18 mouse cellular contexts compared by ENCODE assay signal in the genomic region with DNA sequence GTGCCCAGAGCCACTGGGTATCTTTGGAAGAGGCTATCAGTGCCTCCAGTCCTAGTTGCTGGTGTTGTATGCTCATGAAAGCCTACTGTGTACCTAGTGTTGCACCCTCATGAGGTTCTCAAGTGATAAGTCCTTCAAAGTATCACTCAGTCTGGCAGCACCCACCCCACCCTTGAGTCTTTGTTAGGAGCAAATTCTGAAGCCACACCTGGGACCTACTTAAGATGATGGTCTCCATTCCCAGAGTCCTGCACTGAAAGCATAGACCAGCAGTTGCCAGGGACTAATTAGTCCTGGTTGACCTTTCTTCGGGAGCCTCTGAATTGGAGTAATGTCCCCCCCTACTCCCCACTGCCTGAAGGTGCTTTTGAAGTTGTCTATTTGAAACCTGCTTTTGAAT. TPM values are rescaled to one million over a fixed set of nuclear protein-coding genes. Genes with fewer than 3 reads are reported as not detected.
A peak's percentile ranks its signal among the peaks of the same experiment; 100 is the strongest.
DNase-seq lines count a peak whose midpoint lies in the region; ATAC-seq lines count a peak whose summit lies in the region.
"Had no signal": no experiment of that assay in that cellular context is flagged by ENCODE, and none has a peak within 500 bp of the region (broad histone marks: within the 10 kb centered on the region; RNA-seq: fewer than 3 reads in every experiment).

No protein-coding gene starts in this region.

- DNase-seq in forebrain, embryonic 11.5 days (ENCODE audit: low spot score), result no peak
- no peak for DNase-seq in heart, adult 8-10 months (ENCODE audit: low spot score)
- DNase-seq in embryo, embryonic 11 days, result no peak
- DNase-seq: adrenal gland, postnatal 14 days; cerebellum, adult 11-12 months; gastrocnemius, postnatal 36 days; left cerebral cortex, postnatal 4 days; lung, postnatal 10 days; right cerebral cortex, postnatal 14 days had no signal

- no peaks in the 10 kb centered on the region for H3K9me3 ChIP-seq in forebrain, embryonic 15.5 days
- H3K9me3 ChIP-seq in forebrain, embryonic 11.5 days (ENCODE audit: control insufficient read depth, low read length), result no peaks in the 10 kb centered on the region
- no peaks in the 10 kb centered on the region for H3K9me3 ChIP-seq in heart, embryonic 15.5 days (replicated peaks)
- H3K9me3 ChIP-seq in embryonic facial prominence, embryonic 12.5 days, result no peaks in the 10 kb centered on the region
- no peaks in the 10 kb centered on the region for H3K9me3 ChIP-seq in limb, embryonic 12.5 days
- no peaks in the 10 kb centered on the region for H3K9me3 ChIP-seq in intestine, embryonic 16.5 days (ENCODE audit: control insufficient read depth, low read length)
- H3K9me3 ChIP-seq: intestine, embryonic 15.5 days; neural tube, embryonic 13.5 days had no signal

- peaks cover 17% of the 10 kb centered on the region for H3K4me1 ChIP-seq in forebrain, embryonic 15.5 days
- no peaks in the 10 kb centered on the region for H3K4me1 ChIP-seq in forebrain, embryonic 11.5 days (replicated peaks; ENCODE audit: control insufficient read depth, insufficient read depth, low read length)
- H3K4me1 ChIP-seq in heart, embryonic 15.5 days (replicated peaks), result peaks cover 30% of the 10 kb centered on the region
- peaks cover 20% of the 10 kb centered on the region for H3K4me1 ChIP-seq in embryonic facial prominence, embryonic 12.5 days
- H3K4me1 ChIP-seq in limb, embryonic 12.5 days (replicated peaks), result peaks cover 27% of the 10 kb centered on the region
- H3K4me1 ChIP-seq in intestine, embryonic 16.5 days (ENCODE audit: control insufficient read depth, insufficient read depth, low read length), result peaks cover 2% of the 10 kb centered on the region; the same call in 1 of the 2 replicates
- H3K4me1 ChIP-seq: intestine, embryonic 15.5 days had no signal

- no peaks in the 10 kb centered on the region for H3K36me3 ChIP-seq in forebrain, embryonic 15.5 days
- no peaks in the 10 kb centered on the region for H3K36me3 ChIP-seq in forebrain, embryonic 11.5 days (ENCODE audit: control insufficient read depth, insufficient read depth, low read length)
- no peaks in the 10 kb centered on the region for H3K36me3 ChIP-seq in heart, embryonic 15.5 days
- H3K36me3 ChIP-seq in embryonic facial prominence, embryonic 12.5 days, result no peaks in the 10 kb centered on the region
- H3K36me3 ChIP-seq in limb, embryonic 12.5 days, result no peaks in the 10 kb centered on the region
- H3K36me3 ChIP-seq in intestine, embryonic 16.5 days (ENCODE audit: control insufficient read depth, insufficient read depth, low read length), result no peaks in the 10 kb centered on the region
- H3K36me3 ChIP-seq: intestine, embryonic 15.5 days; neural tube, embryonic 13.5 days had no signal

- no peak overlapping the region for H3K27ac ChIP-seq in forebrain, embryonic 15.5 days (replicated peaks)
- H3K27ac ChIP-seq in forebrain, embryonic 11.5 days (ENCODE audit: low read depth, low read length), result no peak overlapping the region
- H3K27ac ChIP-seq in heart, embryonic 15.5 days, result peak overlapping the region; percentile 80
- peak overlapping the region; percentile 87 for H3K27ac ChIP-seq in embryonic facial prominence, embryonic 12.5 days
- peak overlapping the region; percentile 91 for H3K27ac ChIP-seq in limb, embryonic 12.5 days
- no peak overlapping the region for H3K27ac ChIP-seq in intestine, embryonic 16.5 days (ENCODE audit: low read length)
- H3K27ac ChIP-seq: hindbrain, embryonic 14.5 days; intestine, embryonic 15.5 days; kidney, postnatal 0 days had no signal

- H3K4me2 ChIP-seq in forebrain, embryonic 15.5 days (replicated peaks), result no peak overlapping the region
- no peak overlapping the region for H3K4me2 ChIP-seq in forebrain, embryonic 11.5 days (ENCODE audit: low read depth, low read length, severe bottlenecking)
- H3K4me2 ChIP-seq in heart, embryonic 15.5 days, result peak overlapping the region; percentile 19
- H3K4me2 ChIP-seq in embryonic facial prominence, embryonic 12.5 days (replicated peaks), result peak overlapping the region; percentile 25; the same call in 1 of the 2 replicates
- H3K4me2 ChIP-seq in limb, embryonic 12.5 days, result no peak overlapping the region
- H3K4me2 ChIP-seq in intestine, embryonic 16.5 days (ENCODE audit: low read depth, low read length), result no peak overlapping the region
- H3K4me2 ChIP-seq: hindbrain, embryonic 14.5 days; intestine, embryonic 15.5 days; neural tube, embryonic 13.5 days had no signal

- no peak overlapping the region for H3K4me3 ChIP-seq in forebrain, embryonic 15.5 days
- H3K4me3 ChIP-seq in forebrain, embryonic 11.5 days (ENCODE audit: low read depth, low read length), result no peak overlapping the region
- no peak overlapping the region for H3K4me3 ChIP-seq in heart, embryonic 15.5 days
- no peak overlapping the region for H3K4me3 ChIP-seq in embryonic facial prominence, embryonic 12.5 days
- no peak overlapping the region for H3K4me3 ChIP-seq in limb, embryonic 12.5 days (replicated peaks)
- no peak overlapping the region for H3K4me3 ChIP-seq in intestine, embryonic 16.5 days (ENCODE audit: low read length)
- H3K4me3 ChIP-seq: intestine, embryonic 15.5 days; neural tube, embryonic 13.5 days had no signal

- no peaks in the 10 kb centered on the region for H3K27me3 ChIP-seq in forebrain, embryonic 15.5 days
- H3K27me3 ChIP-seq in forebrain, embryonic 11.5 days (ENCODE audit: control insufficient read depth, insufficient read depth, low read length), result no peaks in the 10 kb centered on the region
- H3K27me3 ChIP-seq in heart, embryonic 15.5 days, result no peaks in the 10 kb centered on the region
- H3K27me3 ChIP-seq in embryonic facial prominence, embryonic 12.5 days, result no peaks in the 10 kb centered on the region
- no peaks in the 10 kb centered on the region for H3K27me3 ChIP-seq in limb, embryonic 12.5 days
- no peaks in the 10 kb centered on the region for H3K27me3 ChIP-seq in intestine, embryonic 16.5 days (replicated peaks; ENCODE audit: control insufficient read depth, insufficient read depth, low read length)
- H3K27me3 ChIP-seq: intestine, embryonic 15.5 days; neural tube, embryonic 13.5 days had no signal

- no peak overlapping the region for H3K9ac ChIP-seq in forebrain, embryonic 15.5 days (replicated peaks)
- no peak overlapping the region for H3K9ac ChIP-seq in forebrain, embryonic 11.5 days (ENCODE audit: low read length)
- no peak overlapping the region for H3K9ac ChIP-seq in heart, embryonic 15.5 days
- no peak overlapping the region for H3K9ac ChIP-seq in embryonic facial prominence, embryonic 12.5 days
- no peak overlapping the region for H3K9ac ChIP-seq in limb, embryonic 12.5 days (replicated peaks)
- no peak overlapping the region for H3K9ac ChIP-seq in intestine, embryonic 16.5 days (ENCODE audit: low read depth, low read length)
- H3K9ac ChIP-seq: hindbrain, embryonic 14.5 days; intestine, embryonic 15.5 days; neural tube, embryonic 13.5 days had no signal

- peak; percentile 11; the same call in 1 of the 2 replicates for ATAC-seq in forebrain, embryonic 15.5 days (replicated peaks)
- no peak for ATAC-seq in forebrain, embryonic 11.5 days (replicated peaks; ENCODE audit: low FRiP score)
- no peak; the same call in 1 of the 2 replicates for ATAC-seq in heart, embryonic 15.5 days (replicated peaks; ENCODE audit: insufficient number of reproducible peaks, insufficient read depth, low FRiP score, low read depth)
- no peak; the same call in 1 of the 2 replicates for ATAC-seq in embryonic facial prominence, embryonic 12.5 days (ENCODE audit: insufficient number of reproducible peaks, insufficient read depth, low FRiP score, low TSS enrichment)
- ATAC-seq in limb, embryonic 12.5 days (ENCODE audit: insufficient number of reproducible peaks, insufficient read depth, low FRiP score, low TSS enrichment, low read depth), result no peak
- no peak for ATAC-seq in intestine, embryonic 16.5 days
- ATAC-seq: intestine, embryonic 15.5 days had no signal

- 23% methylated on average over 1 of the region's 1 CpGs for WGBS in forebrain, embryonic 15.5 days
- WGBS in forebrain, embryonic 11.5 days, result 44% methylated on average over 1 of the region's 1 CpGs
- 39% methylated on average over 1 of the region's 1 CpGs for WGBS in heart, embryonic 15.5 days
- WGBS in embryonic facial prominence, embryonic 12.5 days, result 10% methylated on average over 1 of the region's 1 CpGs
- WGBS in limb, embryonic 12.5 days, result 5% methylated on average over 1 of the region's 1 CpGs
- WGBS in intestine, embryonic 16.5 days, result 47% methylated on average over 1 of the region's 1 CpGs

RNA-seq across cellular contexts. Expression of gene Eepd1, which starts 45.2 kb away (rescaled TPM):
- polyA plus RNA-seq in forebrain, embryonic 15.5 days (2015; fragmentation: Nextera tagmentation; extraction: Ambion mirVana), result 13.5 and 14.2 TPM in 2 replicates
- polyA plus RNA-seq in forebrain, embryonic 11.5 days (2014; fragmentation: Nextera tagmentation; extraction: Ambion mirVana), result 9.2 and 10.3 TPM in 2 replicates
- 21.4 and 21.5 TPM in 2 replicates for polyA plus RNA-seq in heart, embryonic 15.5 days (2015; fragmentation: Nextera tagmentation; extraction: Ambion mirVana)
- total RNA-seq in heart, adult 8-10 months (2022), result 10 to 100 TPM; 16.6 to 24.4 (median 20.6) TPM
- 19.7 and 22.0 TPM in 2 replicates for polyA plus RNA-seq in embryonic facial prominence, embryonic 12.5 days (2016; fragmentation: Nextera tagmentation; extraction: Ambion mirVana)
- polyA plus RNA-seq in limb, embryonic 12.5 days (2016; fragmentation: Nextera tagmentation; extraction: Ambion mirVana), result 24.1 and 24.3 TPM in 2 replicates
- 6.9 and 8.1 TPM in 2 replicates for polyA plus RNA-seq in intestine, embryonic 16.5 days (2015; fragmentation: Nextera tagmentation; extraction: Ambion mirVana)

Comparison
In these comparisons a context has a peak if more than half of its experiments do, and no peak if none do; other contexts are left out.
1. H3K27ac ChIP-seq: peak in heart, embryonic 15.5 days (single experiment), embryonic facial prominence, embryonic 12.5 days (single experiment) and limb, embryonic 12.5 days (single experiment); none in forebrain, embryonic 15.5 days (single experiment), forebrain, embryonic 11.5 days (single experiment) and intestine, embryonic 16.5 days (single experiment).
2. H3K4me2 ChIP-seq: peak in heart, embryonic 15.5 days (single experiment) and embryonic facial prominence, embryonic 12.5 days (single experiment); none in forebrain, embryonic 15.5 days (single experiment), forebrain, embryonic 11.5 days (single experiment), limb, embryonic 12.5 days (single experiment) and intestine, embryonic 16.5 days (single experiment).